Mouse (Mus musculus): ENCODE measurements at regions not wholly inside any gene's neighbourhood (a gene's known extent, or its start where the extent isn't known, plus 50 kb on each side); places are given as distances from the start of the nearest gene placed in this dataset.

GRCm38 (mm10) chr7:137859681-137860080 lies 422.3 kb downstream of the Glrx3 start:
- Histone ChIP-seq H3K9ac (ENCODE audit: low read length) (no peak overlapping the region), H3K4me3 (ENCODE audit: low read depth, low read length) (no peak overlapping the region), H3K4me1 (ENCODE audit: control insufficient read depth, insufficient read depth, low read length) (no peaks in the 10 kb centered on the region), H3K36me3 (ENCODE audit: control insufficient read depth, insufficient read depth, low read length) (no peaks in the 10 kb centered on the region), H3K27me3 (ENCODE audit: control insufficient read depth, insufficient read depth, low read length) (no peaks in the 10 kb centered on the region), H3K4me2 (ENCODE audit: low read depth, severe bottlenecking) (no peak overlapping the region), H3K27ac (replicated peaks; ENCODE audit: low read depth, low read length) (no peak overlapping the region), H3K9me3 (ENCODE audit: control insufficient read depth, low read length) (no peaks in the 10 kb centered on the region)
- DNase-seq (ENCODE audit: low spot score) (no peak), ATAC-seq (ENCODE audit: insufficient number of reproducible peaks, low FRiP score, low TSS enrichment, low read depth) (no peak)
- WGBS: 64% methylated on average over 3 of the region's 3 CpGs

GRCm38 (mm10) chr7:137860520-137860919 lies 423.1 kb downstream of the Glrx3 start:
- ATAC-seq (ENCODE audit: insufficient number of reproducible peaks, low FRiP score, low TSS enrichment, low read depth) (no peak), DNase-seq (ENCODE audit: low spot score) (no peak)
- Histone ChIP-seq H3K9ac (ENCODE audit: low read length) (no peak overlapping the region), H3K4me3 (ENCODE audit: low read depth, low read length) (no peak overlapping the region), H3K36me3 (ENCODE audit: control insufficient read depth, insufficient read depth, low read length) (no peaks in the 10 kb centered on the region), H3K27ac (replicated peaks; ENCODE audit: low read depth, low read length) (no peak overlapping the region), H3K27me3 (ENCODE audit: control insufficient read depth, insufficient read depth, low read length) (no peaks in the 10 kb centered on the region), H3K4me2 (ENCODE audit: low read depth, severe bottlenecking) (no peak overlapping the region), H3K9me3 (ENCODE audit: control insufficient read depth, low read length) (no peaks in the 10 kb centered on the region), H3K4me1 (ENCODE audit: control insufficient read depth, insufficient read depth, low read length) (no peaks in the 10 kb centered on the region)
- 82% methylated on average over 8 of the region's 8 CpGs for WGBS

- no peak for DNase-seq (ENCODE audit: low spot score)
These were observed 427.5 kb downstream of the Glrx3 start for GRCm38 (mm10) chr7:137864912-137865311.

GRCm38 (mm10) chr7:137865457-137865856 lies 428.0 kb downstream of the Glrx3 start:
- Histone ChIP-seq H3K4me2 (ENCODE audit: low read depth, severe bottlenecking) (no peak overlapping the region), H3K4me3 (ENCODE audit: low read depth, low read length) (no peak overlapping the region), H3K27me3 (ENCODE audit: control insufficient read depth, insufficient read depth, low read length) (no peaks in the 10 kb centered on the region), H3K27ac (replicated peaks; ENCODE audit: low read depth, low read length) (no peak overlapping the region), H3K9ac (ENCODE audit: low read length) (no peak overlapping the region), H3K36me3 (ENCODE audit: control insufficient read depth, insufficient read depth, low read length) (no peaks in the 10 kb centered on the region), H3K9me3 (ENCODE audit: control insufficient read depth, low read length) (no peaks in the 10 kb centered on the region), H3K4me1 (ENCODE audit: control insufficient read depth, insufficient read depth, low read length) (no peaks in the 10 kb centered on the region)
- DNase-seq (ENCODE audit: low spot score): no peak
- no peak for ATAC-seq (ENCODE audit: insufficient number of reproducible peaks, low FRiP score, low TSS enrichment, low read depth)
- WGBS: 55% methylated on average over 7 of the region's 7 CpGs

More at GRCm38 (mm10) chr7:137864912-137865311, 427.5 kb downstream of the Glrx3 start:
- Histone ChIP-seq H3K4me3 (ENCODE audit: low read depth, low read length) (no peak overlapping the region), H3K4me1 (ENCODE audit: control insufficient read depth, insufficient read depth, low read length) (no peaks in the 10 kb centered on the region), H3K27me3 (ENCODE audit: control insufficient read depth, insufficient read depth, low read length) (no peaks in the 10 kb centered on the region), H3K4me2 (ENCODE audit: low read depth, severe bottlenecking) (no peak overlapping the region), H3K36me3 (ENCODE audit: control insufficient read depth, insufficient read depth, low read length) (no peaks in the 10 kb centered on the region), H3K9ac (ENCODE audit: low read length) (no peak overlapping the region), H3K27ac (replicated peaks; ENCODE audit: low read depth, low read length) (no peak overlapping the region), H3K9me3 (ENCODE audit: control insufficient read depth, low read length) (no peaks in the 10 kb centered on the region)
- ATAC-seq (ENCODE audit: insufficient number of reproducible peaks, low FRiP score, low TSS enrichment, low read depth): no peak
- 35% methylated on average over 4 of the region's 4 CpGs for WGBS

GRCm38 (mm10) chr7:137866880-137867279 lies 429.5 kb downstream of the Glrx3 start:
- Histone ChIP-seq H3K4me1 (ENCODE audit: control insufficient read depth, insufficient read depth, low read length) (no peaks in the 10 kb centered on the region), H3K9me3 (ENCODE audit: control insufficient read depth, low read length) (no peaks in the 10 kb centered on the region), H3K9ac (ENCODE audit: low read length) (no peak overlapping the region), H3K36me3 (ENCODE audit: control insufficient read depth, insufficient read depth, low read length) (no peaks in the 10 kb centered on the region), H3K27ac (replicated peaks; ENCODE audit: low read depth, low read length) (no peak overlapping the region), H3K4me2 (ENCODE audit: low read depth, severe bottlenecking) (no peak overlapping the region), H3K4me3 (ENCODE audit: low read depth, low read length) (no peak overlapping the region), H3K27me3 (ENCODE audit: control insufficient read depth, insufficient read depth, low read length) (no peaks in the 10 kb centered on the region)
- WGBS: 74% methylated on average over 6 of the region's 6 CpGs
- DNase-seq (ENCODE audit: low spot score): no peak
- ATAC-seq (ENCODE audit: insufficient number of reproducible peaks, low FRiP score, low TSS enrichment, low read depth): no peak

- no peak for ATAC-seq (ENCODE audit: insufficient number of reproducible peaks, low FRiP score, low TSS enrichment, low read depth)
- 81% methylated on average over 3 of the region's 3 CpGs for WGBS
- H3K36me3 ChIP-seq (ENCODE audit: control insufficient read depth, insufficient read depth, low read length): no peaks in the 10 kb centered on the region
These were observed 431.1 kb downstream of the Glrx3 start for GRCm38 (mm10) chr7:137868501-137868900.

GRCm38 (mm10) chr7:137875306-137875705 lies 437.9 kb downstream of the Glrx3 start:
- H3K27ac ChIP-seq (replicated peaks; ENCODE audit: low read depth, low read length): no peak overlapping the region
- H3K27me3 ChIP-seq (ENCODE audit: control insufficient read depth, insufficient read depth, low read length): no peaks in the 10 kb centered on the region
- 93% methylated on average over 2 of the region's 2 CpGs for WGBS
- DNase-seq (ENCODE audit: low spot score) (no peak), ATAC-seq (ENCODE audit: insufficient number of reproducible peaks, low FRiP score, low TSS enrichment, low read depth) (no peak)
- H3K9ac ChIP-seq (ENCODE audit: low read length): no peak overlapping the region
- no peak overlapping the region for H3K4me3 ChIP-seq (ENCODE audit: low read depth, low read length)
- H3K4me2 ChIP-seq (ENCODE audit: low read depth, severe bottlenecking): no peak overlapping the region
- no peaks in the 10 kb centered on the region for H3K9me3 ChIP-seq (ENCODE audit: control insufficient read depth, low read length)
- no peaks in the 10 kb centered on the region for H3K4me1 ChIP-seq (ENCODE audit: control insufficient read depth, insufficient read depth, low read length)
- H3K36me3 ChIP-seq (ENCODE audit: control insufficient read depth, insufficient read depth, low read length): no peaks in the 10 kb centered on the region

More at GRCm38 (mm10) chr7:137868501-137868900, 431.1 kb downstream of the Glrx3 start:
- H3K4me3 ChIP-seq (ENCODE audit: low read depth, low read length): no peak overlapping the region
- H3K27ac ChIP-seq (replicated peaks; ENCODE audit: low read depth, low read length): no peak overlapping the region
- no peak for DNase-seq (ENCODE audit: low spot score)
- no peaks in the 10 kb centered on the region for H3K4me1 ChIP-seq (ENCODE audit: control insufficient read depth, insufficient read depth, low read length)
- no peak overlapping the region for H3K4me2 ChIP-seq (ENCODE audit: low read depth, severe bottlenecking)
- no peaks in the 10 kb centered on the region for H3K27me3 ChIP-seq (ENCODE audit: control insufficient read depth, insufficient read depth, low read length)
- H3K9ac ChIP-seq (ENCODE audit: low read length): no peak overlapping the region
- no peaks in the 10 kb centered on the region for H3K9me3 ChIP-seq (ENCODE audit: control insufficient read depth, low read length)

- ATAC-seq (ENCODE audit: insufficient number of reproducible peaks, low FRiP score, low TSS enrichment, low read depth): no peak
- H3K27ac ChIP-seq (replicated peaks; ENCODE audit: low read depth, low read length): no peak overlapping the region
- H3K9me3 ChIP-seq (ENCODE audit: control insufficient read depth, low read length): no peaks in the 10 kb centered on the region
- 85% methylated on average over 12 of the region's 12 CpGs for WGBS
- H3K4me1 ChIP-seq (ENCODE audit: control insufficient read depth, insufficient read depth, low read length): peaks cover 8% of the 10 kb centered on the region; the same call in 1 of the 2 replicates
- DNase-seq (ENCODE audit: low spot score): no peak
- no peaks in the 10 kb centered on the region for H3K36me3 ChIP-seq (ENCODE audit: control insufficient read depth, insufficient read depth, low read length)
- H3K27me3 ChIP-seq (ENCODE audit: control insufficient read depth, insufficient read depth, low read length): no peaks in the 10 kb centered on the region
- H3K9ac ChIP-seq (ENCODE audit: low read length): no peak overlapping the region
- no peak overlapping the region for H3K4me2 ChIP-seq (ENCODE audit: low read depth, severe bottlenecking)
- H3K4me3 ChIP-seq (ENCODE audit: low read depth, low read length): no peak overlapping the region
These were observed 441.9 kb downstream of the Glrx3 start for GRCm38 (mm10) chr7:137879296-137879695.

GRCm38 (mm10) chr7:137882876-137883275 lies 445.5 kb downstream of the Glrx3 start:
- Histone ChIP-seq H3K4me2 (ENCODE audit: low read depth, severe bottlenecking) (no peak overlapping the region), H3K27me3 (ENCODE audit: control insufficient read depth, insufficient read depth, low read length) (no peaks in the 10 kb centered on the region), H3K27ac (replicated peaks; ENCODE audit: low read depth, low read length) (peak overlapping the region; percentile 56; the same call in 1 of the 2 replicates), H3K9me3 (ENCODE audit: control insufficient read depth, low read length) (no peaks in the 10 kb centered on the region), H3K9ac (ENCODE audit: low read length) (no peak overlapping the region), H3K4me3 (ENCODE audit: low read depth, low read length) (no peak overlapping the region), H3K36me3 (ENCODE audit: control insufficient read depth, insufficient read depth, low read length) (no peaks in the 10 kb centered on the region), H3K4me1 (ENCODE audit: control insufficient read depth, insufficient read depth, low read length) (peaks cover 8% of the 10 kb centered on the region; the same call in 1 of the 2 replicates)
- peak; percentile 57 for ATAC-seq (ENCODE audit: insufficient number of reproducible peaks, low FRiP score, low TSS enrichment, low read depth)
- peak; percentile 69 for DNase-seq (ENCODE audit: low spot score)
- WGBS: 6% methylated on average over 5 of the region's 5 CpGs
